Mouse (Mus musculus) liver, embryonic 14.5 days (tissue): ENCODE measurements around the gene Psmb7. TPM values are rescaled to one million over a fixed set of nuclear protein-coding genes. Genes with fewer than 3 reads are reported as not detected.

Experiments
- ATAC-seq: fragments of 200-750 bp; cut with Nextera tagmentation; 2 replicates; pipeline ENCODE4 v1.8.0; 2017; ENCODE audit warnings: moderate number of reproducible peaks, mild to moderate bottlenecking, moderate library complexity; ENCODE audit not compliant: insufficient read depth
- DNase-seq, 3 experiments: peaks; one replicate each; pipeline ENCODE4 v3.0.0-alpha.2; 2012 to 2013; ENCODE audit warnings: low read depth in 3 of 3, low spot score in 3 of 3
- H3K27ac ChIP-seq: fragments of 300-500 bp; sonication (generic); 2 replicates; pipeline ENCODE4 v1.5.1; 2014; ENCODE audit warnings: moderate library complexity, mild to moderate bottlenecking, control low read depth, inconsistent platforms
- H3K27me3 ChIP-seq: fragments of 300-500 bp; sonication (generic); 2 replicates; pipeline ENCODE4 v1.6.1; 2014; ENCODE audit warnings: mild to moderate bottlenecking, low read length, moderate library complexity; ENCODE audit not compliant: control insufficient read depth, insufficient read depth
- H3K36me3 ChIP-seq: fragments of 300-500 bp; sonication (generic); replicated peaks from 2 replicates; pipeline ENCODE4 v1.6.1; 2014; ENCODE audit warnings: low read depth; ENCODE audit not compliant: control insufficient read depth, insufficient read depth
- H3K4me1 ChIP-seq, 2 experiments: fragments of 200-500 bp in 1 of 2; fragments of 300-500 bp in 1 of 2; sonication (generic) in 1 of 2; replicated peaks; 2 replicates each; pipeline ENCODE4 v1.6.1; 2012 to 2014; ENCODE audit warnings: antibody characterized with exemption in 1 of 2, inconsistent platforms in 1 of 2, low read length in 1 of 2; ENCODE audit not compliant: control insufficient read depth in 2 of 2, insufficient read depth in 2 of 2
- H3K4me2 ChIP-seq: fragments of 300-500 bp; sonication (generic); 2 replicates; pipeline ENCODE4 v1.6.1; 2014; ENCODE audit warnings: low read depth, mild to moderate bottlenecking, control low read depth, moderate library complexity
- H3K4me3 ChIP-seq, 2 experiments: fragments of 200-500 bp in 1 of 2; fragments of 300-500 bp in 1 of 2; sonication (generic) in 1 of 2; 2 replicates each; pipeline ENCODE4 v1.5.1; 2012 to 2014; ENCODE audit warnings: low read depth in 2 of 2, low read length in 2 of 2, mild to moderate bottlenecking in 2 of 2, control low read depth in 1 of 2, inconsistent platforms in 1 of 2, moderate library complexity in 1 of 2; ENCODE audit not compliant: insufficient read depth in 1 of 2
- H3K9ac ChIP-seq: fragments of 300-500 bp; sonication (generic); replicated peaks from 2 replicates; pipeline ENCODE4 v1.6.1; 2014; ENCODE audit warnings: mild to moderate bottlenecking, control low read depth, moderate library complexity
- H3K9me3 ChIP-seq: fragments of 300-500 bp; sonication (generic); 2 replicates; pipeline ENCODE4 v1.6.1; 2016; ENCODE audit warnings: low read length, mixed read lengths; ENCODE audit not compliant: control insufficient read depth
- CTCF ChIP-seq: IDR thresholded peaks from 2 replicates; pipeline ENCODE4 v1.5.1; 2016; ENCODE audit warnings: antibody characterized with exemption, low read depth, control low read depth
- EP300 ChIP-seq: IDR thresholded peaks from 2 replicates; pipeline ENCODE4 v1.6.1; 2016; ENCODE audit warnings: antibody characterized with exemption, low read depth
- WGBS: fragments of 180-500 bp; shearing (Covaris S2); extraction: QIAGEN DNeasy Blood & Tissue Kit; methylation state at CpG from one replicate; pipeline ENCODE4 v1.1.7; 2014; ENCODE audit not compliant: insufficient replicate concordance; 5-methylcytosine and 5-hydroxymethylcytosine counted together
- polyA plus RNA-seq, 2 experiments: library from polyadenylated mRNA; depleted of rRNA in 1 of 2; stranded (reverse) in 1 of 2; unstranded in 1 of 2; fragments of >200 nt; fragmentation: Nextera tagmentation in 1 of 2; extraction: Ambion mirVana in 1 of 2; gene quantifications; 2 replicates each; pipeline versions ENCODE4 v1.2.1 to v1.2.3; 2012 to 2014

Gene Psmb7
- polyA plus RNA-seq, 2 experiments, result 152 to 179 TPM

DNA sequence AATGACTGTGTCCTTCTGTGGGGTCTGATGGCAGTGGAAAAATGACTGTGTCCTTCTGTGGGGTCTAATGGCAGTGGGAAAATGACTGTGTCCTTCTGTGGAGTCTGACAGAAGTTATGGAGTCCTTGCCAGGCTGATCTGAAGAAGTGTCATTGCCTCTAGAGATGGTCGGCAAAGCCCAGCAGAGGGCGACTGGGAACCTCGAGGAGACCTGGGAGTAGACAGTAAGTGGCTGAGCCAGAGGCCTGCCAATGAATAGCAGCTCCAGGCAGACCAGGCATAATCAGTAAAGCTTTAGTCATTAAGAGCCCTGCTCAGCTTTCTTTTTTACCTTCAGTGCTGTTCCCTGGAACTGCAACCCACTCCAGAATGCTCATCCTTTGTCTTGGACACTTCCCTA is 2.0 kb upstream of the Psmb7 start:
- TF ChIP-seq CTCF (peak; percentile 74), EP300 (no peak)
- no peaks in the 10 kb centered on the region for H3K27me3 ChIP-seq

DNA sequence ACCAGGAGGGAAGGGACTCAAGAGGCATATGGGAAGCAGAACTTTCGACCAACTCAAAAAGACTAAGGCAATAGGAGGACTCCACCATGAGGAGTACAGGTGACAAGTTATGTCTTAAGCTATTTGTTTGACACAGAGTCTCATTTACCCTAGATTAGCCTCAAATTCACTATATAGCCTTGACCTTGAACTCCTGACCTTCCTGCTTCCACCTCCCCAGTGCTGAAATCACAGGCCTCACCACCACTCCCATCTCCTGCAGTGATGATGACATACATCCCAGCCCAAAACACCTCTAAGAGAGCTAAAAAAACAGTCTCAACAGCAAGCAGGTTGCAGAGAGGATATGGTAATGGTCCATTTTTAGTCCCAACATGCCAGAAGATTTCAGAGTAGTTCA is 2.1 kb downstream of the Psmb7 start:
- TF ChIP-seq CTCF (no peak), EP300 (no peak)
- no peak for ATAC-seq
- Histone ChIP-seq H3K4me3 (no peak overlapping the region), H3K9me3 (no peaks in the 10 kb centered on the region), H3K27me3 (no peaks in the 10 kb centered on the region), H3K36me3 (peaks cover 44% of the 10 kb centered on the region), H3K9ac (no peak overlapping the region), H3K4me2 (no peak overlapping the region), H3K4me1 (peaks cover 7 to 11% of the 10 kb centered on the region in 2 experiments), H3K27ac (no peak overlapping the region)
- no peak for DNase-seq
- 77% methylated on average over 1 of the region's 1 CpGs for WGBS

More for the DNA sequence above, 2.0 kb upstream of the Psmb7 start:
- H3K9ac ChIP-seq, result no peak overlapping the region
- H3K9me3 ChIP-seq, result no peaks in the 10 kb centered on the region
- H3K4me2 ChIP-seq, result no peak overlapping the region
- peaks cover 7 to 11% of the 10 kb centered on the region in 2 experiments for H3K4me1 ChIP-seq
- DNase-seq (peak; percentile 15 to 44 (median 22)), ATAC-seq (no peak)
- H3K27ac ChIP-seq, result no peak overlapping the region
- H3K36me3 ChIP-seq, result peaks cover 12% of the 10 kb centered on the region
- WGBS, result 0% methylated on average over 3 of the region's 3 CpGs
- no peak overlapping the region for H3K4me3 ChIP-seq

DNA sequence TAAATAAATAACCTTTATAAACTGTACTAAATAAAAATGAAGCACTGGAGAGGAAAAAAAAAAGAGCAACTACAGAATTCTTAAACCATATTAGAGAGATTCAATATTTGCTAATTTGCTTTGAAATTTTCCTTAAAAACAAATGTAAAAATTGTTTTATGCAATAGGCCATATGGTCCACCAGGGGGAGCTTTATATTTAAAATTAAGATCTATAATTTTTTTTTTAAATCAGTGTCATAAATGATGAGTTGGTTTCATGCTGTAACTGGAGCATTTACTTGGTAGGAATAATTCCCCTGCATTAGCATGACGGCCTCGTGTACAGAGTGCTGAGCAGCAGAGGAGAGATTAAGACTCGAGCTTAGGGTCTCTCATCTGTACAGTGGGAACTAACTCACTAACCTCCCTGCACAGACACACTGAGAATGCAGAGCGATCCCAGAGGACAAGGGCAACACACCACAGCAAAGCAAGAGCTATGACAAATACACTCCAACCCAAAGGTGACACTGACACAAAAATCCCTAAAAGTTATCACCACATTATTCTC is 6.1 kb downstream of the Psmb7 start:
- Histone ChIP-seq H3K27ac (no peak overlapping the region), H3K27me3 (no peaks in the 10 kb centered on the region), H3K4me2 (no peak overlapping the region), H3K9ac (no peak overlapping the region), H3K4me1 (peaks cover 2 to 5% of the 10 kb centered on the region in 2 experiments; a peak in 3 of 4 replicates), H3K9me3 (no peaks in the 10 kb centered on the region), H3K36me3 (peaks cover 73% of the 10 kb centered on the region), H3K4me3 (no peak overlapping the region)
- TF ChIP-seq EP300 (no peak), CTCF (peak; percentile 42; the same call in 1 of the 2 replicates)
- DNase-seq (no peak), ATAC-seq (no peak)
- 63% methylated on average over 4 of the region's 4 CpGs for WGBS

DNA sequence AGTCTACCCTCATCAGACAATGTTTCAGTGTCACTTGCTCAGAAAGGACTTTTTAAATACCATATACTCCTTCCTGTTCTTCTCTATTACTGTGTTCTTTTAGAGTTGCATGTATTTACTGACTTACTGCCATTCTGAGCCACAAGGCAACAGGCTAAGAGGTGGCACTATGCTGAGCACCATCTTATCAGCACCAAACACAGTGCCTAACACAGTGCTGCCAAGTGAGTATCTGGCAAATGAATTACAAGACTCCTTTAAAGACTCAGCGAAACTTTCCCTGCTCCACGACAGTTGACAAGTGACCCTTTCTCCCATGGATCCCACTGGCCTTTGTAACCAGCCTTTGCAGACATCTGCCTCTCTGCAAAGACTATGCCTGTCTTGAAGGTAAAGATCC is 13.3 kb downstream of the Psmb7 start:
- 76% methylated on average over 2 of the region's 2 CpGs for WGBS

DNA sequence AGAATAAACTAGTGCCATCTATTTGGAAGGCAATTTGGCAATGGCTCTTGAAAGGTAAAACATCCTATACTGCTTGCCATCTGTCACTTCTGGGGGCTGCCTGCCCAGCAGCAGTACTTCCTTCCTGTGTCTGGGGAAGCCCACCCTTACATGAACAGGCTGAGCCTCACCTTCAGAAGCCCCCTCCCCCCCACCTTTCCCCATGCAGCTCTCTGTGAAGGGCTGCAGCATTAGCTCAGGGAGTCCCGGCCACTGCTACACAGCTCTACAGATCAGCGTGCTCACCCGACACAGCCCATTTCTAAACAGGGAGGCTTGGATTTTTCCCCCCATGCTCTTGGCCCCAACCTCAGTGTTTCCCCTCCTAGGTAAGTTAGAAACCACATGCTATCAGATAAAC is 14.4 kb downstream of the Psmb7 start:
- H3K9me3 ChIP-seq, result no peaks in the 10 kb centered on the region
- H3K36me3 ChIP-seq, result peaks cover 57% of the 10 kb centered on the region
- H3K27me3 ChIP-seq, result no peaks in the 10 kb centered on the region
- ATAC-seq (no peak), DNase-seq (no peak)
- TF ChIP-seq CTCF, result no peak
- TF ChIP-seq EP300, result no peak
- no peak overlapping the region for H3K9ac ChIP-seq
- 89% methylated on average over 3 of the region's 3 CpGs for WGBS
- no peak overlapping the region for H3K27ac ChIP-seq
- H3K4me3 ChIP-seq, result no peak overlapping the region
- H3K4me2 ChIP-seq, result no peak overlapping the region
- H3K4me1 ChIP-seq, result no peaks in the 10 kb centered on the region

More for the DNA sequence above, 13.3 kb downstream of the Psmb7 start:
- Histone ChIP-seq H3K9me3 (no peaks in the 10 kb centered on the region), H3K4me2 (no peak overlapping the region), H3K27ac (no peak overlapping the region), H3K27me3 (no peaks in the 10 kb centered on the region), H3K4me3 (no peak overlapping the region), H3K9ac (no peak overlapping the region), H3K4me1 (no peaks in the 10 kb centered on the region), H3K36me3 (peaks cover 66% of the 10 kb centered on the region)
- TF ChIP-seq EP300 (no peak), CTCF (no peak)
- DNase-seq (no peak), ATAC-seq (no peak)
